Mouse (Mus musculus) neural tube, embryonic 14.5 days (tissue): ENCODE measurements around the gene Tcf7l2. TPM values are rescaled to one million over a fixed set of nuclear protein-coding genes. Genes with fewer than 3 reads are reported as not detected.

Experiments
- ATAC-seq: fragments of 200-750 bp; cut with Nextera tagmentation; 2 replicates; pipeline ENCODE4 v1.8.0; 2017; ENCODE audit warnings: low read depth, mild to moderate bottlenecking, moderate TSS enrichment, moderate library complexity
- H3K27ac ChIP-seq: fragments of 300-500 bp; sonication (generic); 2 replicates; pipeline ENCODE4 v1.5.1; 2014; ENCODE audit warnings: low read depth, mild to moderate bottlenecking, control low read depth, low read length, moderate library complexity, mixed read lengths
- H3K27me3 ChIP-seq: fragments of 300-500 bp; sonication (generic); 2 replicates; pipeline ENCODE4 v1.6.1; 2014; ENCODE audit warnings: low read length; ENCODE audit not compliant: control insufficient read depth, insufficient read depth
- H3K36me3 ChIP-seq: fragments of 300-500 bp; sonication (generic); 2 replicates; pipeline ENCODE4 v1.6.1; 2014; ENCODE audit warnings: low read length, mixed read lengths; ENCODE audit not compliant: control insufficient read depth, insufficient read depth
- H3K4me1 ChIP-seq: fragments of 300-500 bp; sonication (generic); 2 replicates; pipeline ENCODE4 v1.6.1; 2014; ENCODE audit warnings: low read length; ENCODE audit not compliant: control insufficient read depth, insufficient read depth
- H3K4me2 ChIP-seq: fragments of 300-500 bp; sonication (generic); 2 replicates; pipeline ENCODE4 v1.6.1; 2014; ENCODE audit warnings: mild to moderate bottlenecking, low read depth, low read length, control low read depth
- H3K4me3 ChIP-seq: fragments of 300-500 bp; sonication (generic); 2 replicates; pipeline ENCODE4 v1.5.1; 2014; ENCODE audit warnings: low read depth, low read length, control low read depth, mixed read lengths
- H3K9ac ChIP-seq: fragments of 300-500 bp; sonication (generic); replicated peaks from 2 replicates; pipeline ENCODE4 v1.6.1; 2014; ENCODE audit warnings: low read depth, mild to moderate bottlenecking, control low read depth, low read length, mixed read lengths
- H3K9me3 ChIP-seq: fragments of 300-500 bp; sonication (generic); 2 replicates; pipeline ENCODE4 v1.6.1; 2016; ENCODE audit warnings: low read length; ENCODE audit not compliant: control insufficient read depth
- WGBS: fragments of 180-500 bp; shearing (Covaris S2); extraction: QIAGEN DNeasy Blood & Tissue Kit; methylation state at CpG from one replicate; pipeline ENCODE4 v1.1.7; 2014; 5-methylcytosine and 5-hydroxymethylcytosine counted together
- polyA plus RNA-seq: library from polyadenylated mRNA; unstranded; fragments of >200 nt; fragmentation: Nextera tagmentation; extraction: Ambion mirVana; gene quantifications from 2 replicates; pipeline ENCODE4 v1.2.1, GENCODE M21; 2014

The Tcf7l2 gene
- polyA plus RNA-seq, 1 experiment from 2014 or later: 15.5 TPM

GRCm38 (mm10) chr19:55927674-55928061, 186.0 kb downstream of the Tcf7l2 start:
- no peak for ATAC-seq
- Histone ChIP-seq H3K27me3 (no peaks in the 10 kb centered on the region), H3K9me3 (no peaks in the 10 kb centered on the region), H3K4me2 (no peak overlapping the region), H3K27ac (no peak overlapping the region), H3K36me3 (no peaks in the 10 kb centered on the region), H3K9ac (no peak overlapping the region), H3K4me3 (no peak overlapping the region), H3K4me1 (no peaks in the 10 kb centered on the region)
- 93% methylated on average over 9 of the region's 9 CpGs for WGBS

- H3K27me3 ChIP-seq: no peaks in the 10 kb centered on the region
- H3K4me1 ChIP-seq: no peaks in the 10 kb centered on the region
- H3K4me3 ChIP-seq: no peak overlapping the region
- WGBS: 92% methylated on average over 5 of the region's 5 CpGs
- H3K36me3 ChIP-seq: no peaks in the 10 kb centered on the region
- H3K27ac ChIP-seq: no peak overlapping the region
- H3K9ac ChIP-seq: no peak overlapping the region
- no peaks in the 10 kb centered on the region for H3K9me3 ChIP-seq
- H3K4me2 ChIP-seq: no peak overlapping the region
- no peak for ATAC-seq
These were observed 187.1 kb downstream of the Tcf7l2 start for GRCm38 (mm10) chr19:55928674-55929073.

GRCm38 (mm10) chr19:55931642-55932041, 190.0 kb downstream of the Tcf7l2 start:
- no peaks in the 10 kb centered on the region for H3K36me3 ChIP-seq
- no peak overlapping the region for H3K4me3 ChIP-seq
- ATAC-seq: no peak
- no peaks in the 10 kb centered on the region for H3K27me3 ChIP-seq
- H3K9me3 ChIP-seq: no peaks in the 10 kb centered on the region
- H3K27ac ChIP-seq: no peak overlapping the region
- H3K9ac ChIP-seq: no peak overlapping the region
- WGBS: 96% methylated on average over 17 of the region's 17 CpGs
- H3K4me1 ChIP-seq: no peaks in the 10 kb centered on the region
- no peak overlapping the region for H3K4me2 ChIP-seq

DNA sequence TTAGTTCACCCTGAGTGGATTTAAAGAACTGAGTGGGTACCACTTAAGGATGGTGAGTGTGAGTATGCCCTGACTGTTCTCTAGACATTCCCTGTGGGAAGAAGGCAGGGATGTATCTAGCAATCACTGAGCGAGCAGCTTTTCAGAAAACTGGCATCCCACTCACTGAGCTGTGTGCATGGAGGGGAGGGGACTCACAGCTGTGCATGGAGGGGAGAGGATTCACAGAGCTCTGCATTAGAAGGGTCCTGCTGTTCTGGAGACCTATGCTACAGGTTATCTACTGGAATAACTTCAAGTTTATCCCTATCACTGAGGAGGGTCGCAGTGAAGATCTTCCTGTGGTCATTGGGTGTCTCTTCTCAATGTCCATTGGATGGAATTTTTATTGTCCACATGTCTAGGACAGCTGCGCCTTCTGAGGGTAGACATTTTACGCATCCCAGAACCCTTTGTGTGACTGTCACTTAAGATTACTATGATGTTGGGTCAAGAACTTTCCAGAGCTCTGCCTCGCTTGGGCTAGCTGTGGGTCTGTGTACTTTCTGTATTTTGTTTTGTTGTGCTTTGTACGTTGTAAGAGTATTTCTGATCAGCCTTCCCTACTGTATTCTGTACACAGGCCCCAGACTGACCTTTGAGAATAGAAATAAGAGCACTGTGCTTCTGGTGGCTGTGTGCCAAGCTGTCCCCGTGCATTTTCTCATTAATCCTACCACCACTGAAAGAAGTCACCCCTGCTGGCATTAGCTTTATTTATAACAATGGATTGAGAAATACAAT, 192.5 kb downstream of the Tcf7l2 start:
- WGBS: 55% methylated on average over 7 of the region's 7 CpGs
- no peaks in the 10 kb centered on the region for H3K9me3 ChIP-seq
- no peak for ATAC-seq
- H3K27me3 ChIP-seq: no peaks in the 10 kb centered on the region
- H3K9ac ChIP-seq: no peak overlapping the region
- H3K27ac ChIP-seq: no peak overlapping the region
- no peak overlapping the region for H3K4me3 ChIP-seq
- H3K4me2 ChIP-seq: no peak overlapping the region
- no peaks in the 10 kb centered on the region for H3K36me3 ChIP-seq
- H3K4me1 ChIP-seq: no peaks in the 10 kb centered on the region

DNA sequence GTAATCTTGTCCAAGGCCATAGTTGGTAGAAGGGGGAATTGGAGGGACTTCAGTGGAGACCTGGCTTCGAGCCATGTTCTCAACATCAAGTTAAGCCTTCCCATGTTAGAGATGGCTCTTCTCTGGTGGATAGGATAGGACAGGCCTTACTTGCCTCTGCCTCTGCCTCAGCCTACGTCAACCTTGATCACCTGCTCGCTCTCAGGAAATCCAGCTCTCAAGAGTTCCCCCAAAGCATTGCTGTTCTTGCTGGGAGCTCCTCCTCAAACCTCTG, 193.0 kb downstream of the Tcf7l2 start:
- H3K27me3 ChIP-seq: no peaks in the 10 kb centered on the region
- no peak overlapping the region for H3K4me3 ChIP-seq
- no peak overlapping the region for H3K27ac ChIP-seq
- 86% methylated on average over 3 of the region's 3 CpGs for WGBS
- no peaks in the 10 kb centered on the region for H3K9me3 ChIP-seq
- H3K4me2 ChIP-seq: no peak overlapping the region
- no peak for ATAC-seq
- H3K4me1 ChIP-seq: no peaks in the 10 kb centered on the region
- no peak overlapping the region for H3K9ac ChIP-seq
- no peaks in the 10 kb centered on the region for H3K36me3 ChIP-seq

DNA sequence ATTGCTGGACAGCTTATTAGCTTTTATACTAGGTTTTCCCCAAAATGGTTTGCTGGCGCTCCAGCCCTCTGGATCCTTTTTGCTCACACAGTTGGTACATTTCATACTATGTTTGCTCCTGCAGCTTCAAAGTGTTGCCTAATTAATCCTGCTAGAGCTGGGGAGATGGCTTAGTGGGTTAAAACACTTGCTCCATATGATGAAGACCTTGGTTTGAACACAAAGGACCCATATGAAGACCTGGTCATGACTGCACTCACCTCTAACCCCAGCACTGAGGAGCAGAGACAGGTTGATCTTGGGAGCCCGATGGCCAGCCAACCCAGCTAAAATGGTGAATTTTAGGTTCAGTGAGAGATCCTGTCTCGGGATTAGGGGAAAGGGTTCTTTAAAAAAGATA, 195.4 kb downstream of the Tcf7l2 start:
- no peaks in the 10 kb centered on the region for H3K9me3 ChIP-seq
- no peak overlapping the region for H3K9ac ChIP-seq
- H3K4me2 ChIP-seq: no peak overlapping the region
- no peak for ATAC-seq
- no peaks in the 10 kb centered on the region for H3K4me1 ChIP-seq
- H3K27me3 ChIP-seq: no peaks in the 10 kb centered on the region
- 96% methylated on average over 3 of the region's 3 CpGs for WGBS
- H3K36me3 ChIP-seq: no peaks in the 10 kb centered on the region
- H3K4me3 ChIP-seq: no peak overlapping the region
- no peak overlapping the region for H3K27ac ChIP-seq

- no peak overlapping the region for H3K27ac ChIP-seq
- no peaks in the 10 kb centered on the region for H3K36me3 ChIP-seq
- no peaks in the 10 kb centered on the region for H3K4me1 ChIP-seq
- no peak overlapping the region for H3K9ac ChIP-seq
- no peak overlapping the region for H3K4me2 ChIP-seq
- 92% methylated on average over 21 of the region's 21 CpGs for WGBS
- H3K9me3 ChIP-seq: no peaks in the 10 kb centered on the region
- H3K4me3 ChIP-seq: no peak overlapping the region
- no peak for ATAC-seq
- no peaks in the 10 kb centered on the region for H3K27me3 ChIP-seq
These were observed 196.8 kb downstream of the Tcf7l2 start for GRCm38 (mm10) chr19:55938254-55939046.

GRCm38 (mm10) chr19:55939090-55939489, 197.5 kb downstream of the Tcf7l2 start:
- Histone ChIP-seq H3K4me1 (no peaks in the 10 kb centered on the region), H3K27ac (no peak overlapping the region), H3K4me3 (no peak overlapping the region), H3K9ac (no peak overlapping the region), H3K9me3 (no peaks in the 10 kb centered on the region), H3K27me3 (no peaks in the 10 kb centered on the region), H3K4me2 (no peak overlapping the region), H3K36me3 (no peaks in the 10 kb centered on the region)
- no peak for ATAC-seq
- WGBS: 86% methylated on average over 5 of the region's 5 CpGs

GRCm38 (mm10) chr19:55939719-55940118, 198.1 kb downstream of the Tcf7l2 start:
- no peaks in the 10 kb centered on the region for H3K4me1 ChIP-seq
- ATAC-seq: no peak
- H3K9ac ChIP-seq: no peak overlapping the region
- 92% methylated on average over 4 of the region's 4 CpGs for WGBS
- H3K36me3 ChIP-seq: no peaks in the 10 kb centered on the region
- H3K9me3 ChIP-seq: no peaks in the 10 kb centered on the region
- no peak overlapping the region for H3K4me3 ChIP-seq
- no peak overlapping the region for H3K27ac ChIP-seq
- H3K27me3 ChIP-seq: no peaks in the 10 kb centered on the region
- H3K4me2 ChIP-seq: no peak overlapping the region
